Mouse (Mus musculus): ENCODE data around the gene Ssbp3.

Gene Ssbp3

GRCm38 (mm10) chr4:106982344-106983121 lies 72.0 kb downstream of the Ssbp3 start:
- H3K27me3 ChIP-seq (ENCODE audit: insufficient read depth, low read length): no peaks in the 10 kb centered on the region
- H3K9me3 ChIP-seq (ENCODE audit: low read length): no peaks in the 10 kb centered on the region
- peaks cover 94% of the 10 kb centered on the region for H3K4me1 ChIP-seq (replicated peaks; ENCODE audit: low read depth, low read length)
- no peak overlapping the region for H3K4me3 ChIP-seq (replicated peaks; ENCODE audit: low read length)
- peaks cover 17% of the 10 kb centered on the region; the same call in 1 of the 2 replicates for H3K36me3 ChIP-seq (ENCODE audit: insufficient read depth, low read length)
- TF ChIP-seq NANOG (IDR thresholded peaks at IDR 0.05; ENCODE audit: borderline replicate concordance, low read length) (no peak), CTCF (conservative IDR thresholded peaks at IDR 0.05; ENCODE audit: low read length) (no peak)

GRCm38 (mm10) chr4:106983908-106984515 lies 73.5 kb downstream of the Ssbp3 start:
- peaks cover 94% of the 10 kb centered on the region for H3K4me1 ChIP-seq (replicated peaks; ENCODE audit: low read depth, low read length)
- H3K36me3 ChIP-seq (ENCODE audit: insufficient read depth, low read length): peaks cover 17% of the 10 kb centered on the region; the same call in 1 of the 2 replicates
- TF ChIP-seq CTCF (conservative IDR thresholded peaks at IDR 0.05; ENCODE audit: low read length) (no peak), NANOG (IDR thresholded peaks at IDR 0.05; ENCODE audit: borderline replicate concordance, low read length) (no peak), POU5F1 (IDR thresholded peaks at IDR 0.05; ENCODE audit: borderline replicate concordance, low read length) (no peak)
- H3K9me3 ChIP-seq (ENCODE audit: low read length): no peaks in the 10 kb centered on the region
- H3K4me3 ChIP-seq (replicated peaks; ENCODE audit: low read length): no peak overlapping the region
- no peaks in the 10 kb centered on the region for H3K27me3 ChIP-seq (ENCODE audit: insufficient read depth, low read length)

- H3K4me3 ChIP-seq (replicated peaks; ENCODE audit: low read length): no peak overlapping the region
- TF ChIP-seq POU5F1 (IDR thresholded peaks at IDR 0.05; ENCODE audit: borderline replicate concordance, low read length) (no peak), NANOG (IDR thresholded peaks at IDR 0.05; ENCODE audit: borderline replicate concordance, low read length) (no peak), CTCF (conservative IDR thresholded peaks at IDR 0.05; ENCODE audit: low read length) (no peak)
- H3K36me3 ChIP-seq (ENCODE audit: insufficient read depth, low read length): peaks cover 8% of the 10 kb centered on the region; the same call in 1 of the 2 replicates
- H3K9me3 ChIP-seq (ENCODE audit: low read length): no peaks in the 10 kb centered on the region
- H3K27me3 ChIP-seq (ENCODE audit: insufficient read depth, low read length): no peaks in the 10 kb centered on the region
- H3K4me1 ChIP-seq (replicated peaks; ENCODE audit: low read depth, low read length): peaks cover 90% of the 10 kb centered on the region
Measured at GRCm38 (mm10) chr4:106985289-106985688, 74.8 kb downstream of the Ssbp3 start.

DNA sequence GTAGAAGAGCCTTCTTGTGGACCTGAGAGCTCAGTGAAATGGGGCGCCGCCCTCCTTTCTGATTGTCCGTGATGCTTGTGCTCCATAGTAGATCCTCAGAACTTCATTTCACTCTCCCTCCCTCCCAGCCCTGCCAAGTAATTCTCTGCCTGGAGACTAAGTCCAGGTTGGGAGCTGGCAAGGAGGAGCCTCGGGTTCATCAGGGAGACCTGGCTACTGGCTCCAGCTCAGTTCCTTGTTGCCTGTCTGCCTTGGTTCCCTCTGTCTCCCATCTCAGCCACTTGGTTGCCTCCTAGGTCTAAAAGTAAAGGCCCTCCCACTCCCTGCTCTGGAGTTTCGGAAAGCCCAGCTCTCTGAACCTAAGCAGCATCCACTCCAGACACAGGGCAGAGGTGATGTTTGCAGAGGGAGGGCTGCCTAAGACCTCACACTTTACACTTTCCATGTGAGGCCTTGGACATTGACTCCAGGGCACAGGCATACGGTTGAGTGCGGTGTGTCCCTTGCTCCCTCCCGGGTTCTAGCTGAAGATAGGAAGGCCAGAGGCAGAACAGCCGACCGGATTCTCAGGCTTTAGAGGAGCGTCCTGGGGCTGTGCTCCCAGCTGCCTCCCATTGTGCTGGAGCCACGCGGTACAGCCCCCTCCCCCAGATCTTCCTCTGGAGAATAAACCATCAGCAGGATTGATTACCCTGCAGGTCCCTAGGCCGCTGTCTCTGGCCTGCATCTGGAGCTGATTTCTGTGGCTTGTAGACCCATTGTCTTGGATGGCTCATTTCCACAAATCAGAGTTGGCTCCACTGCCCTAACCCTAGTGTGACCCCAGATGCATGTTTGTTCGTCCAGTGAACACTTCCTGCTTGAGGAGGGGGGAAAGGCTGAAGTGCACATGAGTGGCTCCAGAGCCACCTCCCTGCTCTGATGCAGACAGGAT lies 75.7 kb downstream of the Ssbp3 start:
- H3K27me3 ChIP-seq (ENCODE audit: insufficient read depth, low read length): no peaks in the 10 kb centered on the region
- no peak for TF ChIP-seq CTCF (conservative IDR thresholded peaks at IDR 0.05; ENCODE audit: low read length)
- TF ChIP-seq NANOG (IDR thresholded peaks at IDR 0.05; ENCODE audit: borderline replicate concordance, low read length): 0 out of 2 replicates have a peak, but pooled peaks have one; percentile 25
- no peak for TF ChIP-seq POU5F1 (IDR thresholded peaks at IDR 0.05; ENCODE audit: borderline replicate concordance, low read length)
- peaks cover 10% of the 10 kb centered on the region; the same call in 1 of the 2 replicates for H3K36me3 ChIP-seq (ENCODE audit: insufficient read depth, low read length)
- peaks cover 84% of the 10 kb centered on the region for H3K4me1 ChIP-seq (replicated peaks; ENCODE audit: low read depth, low read length)
- no peaks in the 10 kb centered on the region for H3K9me3 ChIP-seq (ENCODE audit: low read length)
- peak overlapping the region; percentile 59 for H3K4me3 ChIP-seq (replicated peaks; ENCODE audit: low read length)

DNA sequence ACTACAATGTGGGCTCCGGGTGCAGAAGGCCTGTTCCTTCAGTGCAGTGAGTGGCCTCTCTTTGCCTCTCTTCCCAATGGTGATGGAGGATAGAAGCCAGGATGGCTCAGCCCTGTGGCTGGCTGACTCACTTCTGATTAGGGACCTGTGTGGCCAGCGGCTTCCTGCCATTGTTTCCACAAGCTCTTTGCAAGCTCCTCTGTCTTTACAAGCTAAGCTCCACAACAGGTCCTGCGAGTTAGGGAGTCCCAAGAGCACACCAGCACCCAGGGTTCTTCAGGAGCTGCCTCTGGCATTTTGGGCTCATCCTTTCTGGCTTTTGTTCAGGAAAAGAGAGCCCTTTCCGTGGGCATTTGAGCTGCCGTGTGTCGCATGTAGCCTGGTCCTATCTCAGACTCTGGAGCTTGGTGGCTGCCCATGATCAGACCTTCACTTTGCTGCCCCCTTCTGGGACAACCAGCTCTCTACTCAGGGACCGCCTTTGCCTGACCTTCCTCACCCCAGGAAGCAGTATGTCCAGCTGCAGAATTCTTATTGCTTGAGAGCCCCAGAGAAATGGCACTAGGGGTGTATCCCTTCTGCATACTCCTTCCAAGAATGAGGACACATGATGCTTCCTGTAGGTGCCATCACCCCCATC lies 77.3 kb downstream of the Ssbp3 start:
- Histone ChIP-seq H3K27me3 (ENCODE audit: insufficient read depth, low read length) (no peaks in the 10 kb centered on the region), H3K9me3 (ENCODE audit: low read length) (no peaks in the 10 kb centered on the region), H3K4me3 (replicated peaks; ENCODE audit: low read length) (0 out of 2 replicates have a peak overlapping the region, but pooled peaks have one; percentile 14), H3K36me3 (ENCODE audit: insufficient read depth, low read length) (peaks cover 12% of the 10 kb centered on the region), H3K4me1 (replicated peaks; ENCODE audit: low read depth, low read length) (peaks cover 82% of the 10 kb centered on the region)
- TF ChIP-seq POU5F1 (IDR thresholded peaks at IDR 0.05; ENCODE audit: borderline replicate concordance, low read length) (no peak), NANOG (IDR thresholded peaks at IDR 0.05; ENCODE audit: borderline replicate concordance, low read length) (no peak), CTCF (conservative IDR thresholded peaks at IDR 0.05; ENCODE audit: low read length) (peak; percentile 34)

GRCm38 (mm10) chr4:106988886-106989225 lies 78.4 kb downstream of the Ssbp3 start:
- Histone ChIP-seq H3K9me3 (ENCODE audit: low read length) (no peaks in the 10 kb centered on the region), H3K36me3 (ENCODE audit: insufficient read depth, low read length) (peaks cover 12% of the 10 kb centered on the region), H3K4me3 (replicated peaks; ENCODE audit: low read length) (peak overlapping the region; percentile 30; the same call in 1 of the 2 replicates), H3K27me3 (ENCODE audit: insufficient read depth, low read length) (no peaks in the 10 kb centered on the region), H3K4me1 (replicated peaks; ENCODE audit: low read depth, low read length) (peaks cover 74% of the 10 kb centered on the region)
- TF ChIP-seq CTCF (conservative IDR thresholded peaks at IDR 0.05; ENCODE audit: low read length) (no peak), POU5F1 (IDR thresholded peaks at IDR 0.05; ENCODE audit: borderline replicate concordance, low read length) (no peak), NANOG (IDR thresholded peaks at IDR 0.05; ENCODE audit: borderline replicate concordance, low read length) (no peak)

GRCm38 (mm10) chr4:106989226-106989983 lies 78.9 kb downstream of the Ssbp3 start:
- Histone ChIP-seq H3K9me3 (ENCODE audit: low read length) (no peaks in the 10 kb centered on the region), H3K36me3 (ENCODE audit: insufficient read depth, low read length) (peaks cover 12% of the 10 kb centered on the region), H3K4me3 (replicated peaks; ENCODE audit: low read length) (peak overlapping the region; percentile 30; the same call in 1 of the 2 replicates), H3K27me3 (ENCODE audit: insufficient read depth, low read length) (no peaks in the 10 kb centered on the region), H3K4me1 (replicated peaks; ENCODE audit: low read depth, low read length) (peaks cover 70% of the 10 kb centered on the region)
- TF ChIP-seq NANOG (IDR thresholded peaks at IDR 0.05; ENCODE audit: borderline replicate concordance, low read length) (no peak), CTCF (conservative IDR thresholded peaks at IDR 0.05; ENCODE audit: low read length) (peak; percentile 60)

Measured in E14TG2a.4 (cell line).